Mouse (Mus musculus) CH12.LX (cell line): ENCODE results near the gene 2310039H08Rik. TPM values are rescaled to one million over a fixed set of nuclear protein-coding genes. Genes with fewer than 3 reads are reported as not detected.

Experiments
- DNase-seq: peaks from one replicate; pipeline ENCODE4 v3.0.0-alpha.2; 2013; ENCODE audit errors: extremely low read depth
- H3K27ac ChIP-seq: 2 replicates; pipeline ENCODE4 v1.5.1; 2012; ENCODE audit warnings: low read depth, mild to moderate bottlenecking, control low read depth, moderate library complexity; ENCODE audit not compliant: insufficient read depth
- H3K27me3 ChIP-seq: replicated peaks from 2 replicates; pipeline ENCODE3; 2012; ENCODE audit warnings: inconsistent platforms
- H3K36me3 ChIP-seq, 2 experiments: replicated peaks in 1 of 2; 2 replicates each; pipeline versions ENCODE3 to v1.6.1; 2012; ENCODE audit warnings: inconsistent platforms in 1 of 2, low read length in 1 of 2, mild to moderate bottlenecking in 1 of 2, mixed read lengths in 1 of 2, moderate library complexity in 1 of 2; ENCODE audit not compliant: control insufficient read depth in 1 of 2, insufficient read depth in 1 of 2
- H3K4me1 ChIP-seq, 2 experiments: 2 replicates each; pipeline ENCODE4 v1.6.1; 2012; ENCODE audit warnings: inconsistent platforms in 1 of 2, moderate library complexity in 1 of 2; ENCODE audit not compliant: insufficient read depth in 2 of 2, control insufficient read depth in 1 of 2
- H3K4me2 ChIP-seq: 2 replicates; pipeline ENCODE4 v1.6.1; 2012; ENCODE audit warnings: low read depth, mild to moderate bottlenecking, control low read depth; ENCODE audit not compliant: poor library complexity, insufficient read depth, severe bottlenecking
- H3K4me3 ChIP-seq, 3 experiments: fragments of 150-350 bp in 1 of 3; sonication (generic) in 1 of 3; replicated peaks in 1 of 3; 2 replicates each; pipeline versions ENCODE3 to v1.5.1; 2011 to 2012; ENCODE audit warnings: low read depth in 2 of 3, low read length in 2 of 3, mild to moderate bottlenecking in 2 of 3, moderate library complexity in 2 of 3, control low read depth in 1 of 3, improper control_type of control experiment in 1 of 3, inconsistent platforms in 1 of 3, mixed read lengths in 1 of 3; ENCODE audit not compliant: poor library complexity in 1 of 3
- H3K79me2 ChIP-seq: replicated peaks from 2 replicates; pipeline ENCODE4 v1.6.1; 2012; ENCODE audit warnings: mild to moderate bottlenecking, moderate library complexity; ENCODE audit not compliant: control insufficient read depth, poor library complexity, insufficient read depth, severe bottlenecking; ENCODE audit errors: extremely low read depth
- H3K9ac ChIP-seq: 2 replicates; pipeline ENCODE4 v1.6.1; 2012; ENCODE audit warnings: low read depth, mild to moderate bottlenecking, control low read depth, moderate library complexity; ENCODE audit not compliant: insufficient read depth
- H3K9me3 ChIP-seq: replicated peaks from 2 replicates; pipeline ENCODE3; 2012; ENCODE audit warnings: low read length, inconsistent platforms, mixed read lengths
- BHLHE40 ChIP-seq: IDR thresholded peaks from 2 replicates; pipeline ENCODE4 v1.6.1; 2011; ENCODE audit warnings: mild to moderate bottlenecking, low read depth, low read length, improper control_type of control experiment
- CHD1 ChIP-seq: IDR thresholded peaks from 2 replicates; pipeline ENCODE4 v1.6.1; 2012; ENCODE audit warnings: low read depth, low read length, improper control_type of control experiment, inconsistent platforms
- CTCF ChIP-seq, 2 experiments: IDR thresholded peaks in 1 of 2; conservative IDR thresholded peaks in 1 of 2; 2 replicates each; pipeline ENCODE4 v1.5.1; 2011 to 2012; ENCODE audit warnings: low read depth in 2 of 2, low read length in 2 of 2, improper control_type of control experiment in 1 of 2, inconsistent platforms in 1 of 2, mild to moderate bottlenecking in 1 of 2, moderate library complexity in 1 of 2
- E2F4 ChIP-seq: IDR thresholded peaks from 2 replicates; pipeline ENCODE4 v1.6.1; 2011; ENCODE audit warnings: low read depth, low read length, improper control_type of control experiment; ENCODE audit not compliant: insufficient replicate concordance
- ELF1 ChIP-seq: IDR thresholded peaks from 2 replicates; pipeline ENCODE4 v1.6.1; 2014; ENCODE audit warnings: low read depth, mild to moderate bottlenecking, inconsistent platforms, low read length, improper control_type of control experiment
- EP300 ChIP-seq: IDR thresholded peaks from 2 replicates; pipeline ENCODE4 v1.6.1; 2011; ENCODE audit warnings: low read length, improper control_type of control experiment
- ETS1 ChIP-seq: conservative IDR thresholded peaks from 2 replicates; pipeline ENCODE4 v1.6.1; 2012; ENCODE audit warnings: low read depth, mild to moderate bottlenecking, inconsistent platforms, low read length, improper control_type of control experiment, moderate library complexity
- GABPA ChIP-seq: IDR thresholded peaks from 2 replicates; pipeline ENCODE4 v1.6.1; 2012; ENCODE audit warnings: low read depth, low read length, improper control_type of control experiment, inconsistent platforms; ENCODE audit not compliant: insufficient replicate concordance
- HCFC1 ChIP-seq: IDR thresholded peaks from 2 replicates; pipeline ENCODE4 v1.6.1; 2012; ENCODE audit warnings: low read depth, mild to moderate bottlenecking, inconsistent platforms, low read length, improper control_type of control experiment
- IRF4 ChIP-seq: IDR thresholded peaks from 2 replicates; pipeline ENCODE4 v1.6.1; 2014; ENCODE audit warnings: low read depth, mild to moderate bottlenecking, inconsistent platforms, low read length, improper control_type of control experiment
- JUND ChIP-seq: conservative IDR thresholded peaks from 2 replicates; pipeline ENCODE4 v1.6.1; 2011; ENCODE audit warnings: low read depth, low read length, improper control_type of control experiment
- KAT2A ChIP-seq: IDR thresholded peaks from 2 replicates; pipeline ENCODE4 v1.6.1; 2012; ENCODE audit warnings: low read length, improper control_type of control experiment, inconsistent platforms; ENCODE audit not compliant: insufficient replicate concordance
- MAFK ChIP-seq: IDR thresholded peaks from 2 replicates; pipeline ENCODE4 v1.6.1; 2011; ENCODE audit warnings: low read length, improper control_type of control experiment; ENCODE audit not compliant: insufficient replicate concordance
- MAX ChIP-seq: IDR thresholded peaks from 2 replicates; pipeline ENCODE4 v1.6.1; 2011; ENCODE audit warnings: low read length, improper control_type of control experiment
- MAZ ChIP-seq: IDR thresholded peaks from 2 replicates; pipeline ENCODE4 v1.6.1; 2012; ENCODE audit warnings: low read depth, mild to moderate bottlenecking, inconsistent platforms, low read length, improper control_type of control experiment, moderate library complexity
- MEF2A ChIP-seq: IDR thresholded peaks from 2 replicates; pipeline ENCODE4 v1.6.1; 2014; ENCODE audit warnings: low read depth, mild to moderate bottlenecking, inconsistent platforms, low read length, improper control_type of control experiment, borderline replicate concordance
- MXI1 ChIP-seq: IDR thresholded peaks from 2 replicates; pipeline ENCODE4 v1.6.1; 2011; ENCODE audit warnings: mild to moderate bottlenecking, low read depth, low read length, improper control_type of control experiment
- MYC ChIP-seq: IDR thresholded peaks from 2 replicates; pipeline ENCODE4 v1.6.1; 2011; ENCODE audit warnings: low read depth, mild to moderate bottlenecking, improper control_type of control experiment, low read length
- NELFE ChIP-seq: IDR thresholded peaks from 2 replicates; pipeline ENCODE4 v1.6.1; 2011; ENCODE audit warnings: low read depth, low read length, improper control_type of control experiment
- PAX5 ChIP-seq: IDR thresholded peaks from 2 replicates; pipeline ENCODE4 v1.6.1; 2012; ENCODE audit warnings: low read length, inconsistent platforms, mixed read lengths
- POLR2AphosphoS2 ChIP-seq: IDR thresholded peaks from 2 replicates; pipeline ENCODE4 v1.6.1; 2011; ENCODE audit warnings: low read depth, low read length, improper control_type of control experiment
- RAD21 ChIP-seq: IDR thresholded peaks from 2 replicates; pipeline ENCODE4 v1.6.1; 2011; ENCODE audit warnings: low read depth, mild to moderate bottlenecking, low read length, improper control_type of control experiment, moderate library complexity
- RCOR1 ChIP-seq: conservative IDR thresholded peaks from 2 replicates; pipeline ENCODE4 v1.6.1; 2012; ENCODE audit warnings: low read depth, mild to moderate bottlenecking, inconsistent platforms, low read length, improper control_type of control experiment
- SIN3A ChIP-seq: IDR thresholded peaks from 2 replicates; pipeline ENCODE4 v1.6.1; 2012; ENCODE audit warnings: low read length, improper control_type of control experiment, inconsistent platforms
- SMC3 ChIP-seq: IDR thresholded peaks from 2 replicates; pipeline ENCODE4 v1.6.1; 2011; ENCODE audit warnings: low read depth, low read length, improper control_type of control experiment
- TBP ChIP-seq: conservative IDR thresholded peaks from 2 replicates; pipeline ENCODE4 v1.6.1; 2011; ENCODE audit warnings: low read depth, low read length, improper control_type of control experiment
- TCF12 ChIP-seq: IDR thresholded peaks from 2 replicates; pipeline ENCODE4 v1.6.1; 2014; ENCODE audit warnings: low read depth, mild to moderate bottlenecking, inconsistent platforms, low read length, improper control_type of control experiment
- UBTF ChIP-seq: IDR thresholded peaks from 2 replicates; pipeline ENCODE4 v1.6.1; 2012; ENCODE audit warnings: low read depth, mild to moderate bottlenecking, inconsistent platforms, low read length, improper control_type of control experiment, moderate library complexity
- USF1 ChIP-seq: IDR thresholded peaks from 2 replicates; pipeline ENCODE4 v1.6.1; 2014; ENCODE audit warnings: low read depth, mild to moderate bottlenecking, inconsistent platforms, low read length, improper control_type of control experiment
- USF2 ChIP-seq: conservative IDR thresholded peaks from 2 replicates; pipeline ENCODE4 v1.6.1; 2011; ENCODE audit warnings: low read depth, low read length, improper control_type of control experiment
- ZKSCAN1 ChIP-seq: IDR thresholded peaks from 2 replicates; pipeline ENCODE4 v1.6.1; 2012; ENCODE audit warnings: low read depth, inconsistent platforms, low read length, improper control_type of control experiment, borderline replicate concordance
- ZMIZ1 ChIP-seq: IDR thresholded peaks from 2 replicates; pipeline ENCODE4 v1.6.1; 2012; ENCODE audit warnings: low read depth, mild to moderate bottlenecking, inconsistent platforms, low read length, improper control_type of control experiment
- ZNF384 ChIP-seq: IDR thresholded peaks from 2 replicates; pipeline ENCODE4 v1.6.1; 2012; ENCODE audit warnings: low read depth, low read length, improper control_type of control experiment, inconsistent platforms
- dilution Hi-C: fragments of 300-500 bp; cut with MboI; formaldehyde crosslinking; loops from 2 replicates; pipeline ENCODE4 v1.14.3; 2020; ENCODE audit warnings: low sequenced_read_pairs; ENCODE audit not compliant: extremely low pct_unique_long_range_greater_than_20kb, extremely low pct_ligation_motif_present
- in situ Hi-C: fragments of 300-500 bp; cut with MboI; formaldehyde crosslinking; loops from 3 replicates; pipeline ENCODE4 v1.14.3; 2019; ENCODE audit warnings: low sequenced_read_pairs, low pct_ligation_motif_present, low pct_unique_long_range_greater_than_20kb, mixed read lengths
- polyA plus RNA-seq: library from polyadenylated mRNA; unstranded; fragments of >175 nt; gene quantifications from 2 replicates; pipeline ENCODE4 v1.2.1, GENCODE M21; 2012; ENCODE audit warnings: low read depth; ENCODE audit not compliant: insufficient read length
- total RNA-seq, 2 experiments: library from RNA; depleted of rRNA; stranded (reverse); fragments of 300-350 nt in 1 of 2; fragments of >200 nt in 1 of 2; gene quantifications; 2 replicates each; pipeline ENCODE4 v1.2.3; 2012 to 2014

Gene 2310039H08Rik
- total and polyA plus RNA-seq, 3 experiments, result 33.3 to 79.3 (median 65.8) TPM

GRCm38 (mm10) chr17:46745506-46745905, 26.9 kb upstream of the 2310039H08Rik start:
- H3K79me2 ChIP-seq, result peaks cover 38% of the 10 kb centered on the region
- H3K4me2 ChIP-seq, result no peak overlapping the region
- peak; percentile 78 for DNase-seq
- no peak overlapping the region for H3K4me3 ChIP-seq
- in situ Hi-C loops (no loop called here), dilution Hi-C loops (no loop called here)
- no peaks in the 10 kb centered on the region for H3K9me3 ChIP-seq
- no peaks in the 10 kb centered on the region for H3K27me3 ChIP-seq
- H3K27ac ChIP-seq, result peak overlapping the region; percentile 80
- H3K9ac ChIP-seq, result no peak overlapping the region
- TF ChIP-seq PAX5 (no peak), RCOR1 (no peak), MAX (no peak), ZKSCAN1 (no peak), E2F4 (no peak), GABPA (no peak), TCF12 (peak; percentile 84; the same call in 1 of the 2 replicates), MAFK (no peak), MYC (no peak), SIN3A (no peak), ZNF384 (no peak), NELFE (no peak), SMC3 (no peak), UBTF (no peak), MXI1 (no peak), ZMIZ1 (0 out of 2 replicates have a peak, but pooled peaks have one; percentile 50), ELF1 (no peak), CHD1 (no peak; the same call in 1 of the 2 replicates), EP300 (peak; percentile 51), ETS1 (peak; percentile 34), RAD21 (no peak), JUND (no peak), TBP (no peak), USF1 (no peak), KAT2A (no peak), MEF2A (peak; percentile 60; the same call in 1 of the 2 replicates), HCFC1 (no peak), POLR2AphosphoS2 (no peak), BHLHE40 (peak; percentile 76), CTCF (conservative IDR thresholded peaks at IDR 0.05 in 1 of 2, IDR thresholded peaks at IDR 0.05 in 1 of 2; ENCODE audit: low read depth in 2 of 2, low read length in 2 of 2) (no peak), IRF4 (peak; percentile 19; the same call in 1 of the 2 replicates), MAZ (no peak), USF2 (no peak)
- peaks cover 54 to 66% of the 10 kb centered on the region in 2 experiments for H3K36me3 ChIP-seq
- H3K4me1 ChIP-seq, result peaks cover 19 to 69% of the 10 kb centered on the region in 2 experiments
